Mouse (Mus musculus) activated CD4-positive, CD25-positive, alpha-beta regulatory T cell, adult 4 months (primary cell): ENCODE results near the gene Col12a1. TPM values are rescaled to one million over a fixed set of nuclear protein-coding genes. Genes with fewer than 3 reads are reported as not detected.

Source experiments
- ATAC-seq: one replicate; pipeline ENCODE4 v1.8.0; 2017
- polyA plus RNA-seq, 2 experiments: library from polyadenylated mRNA; unstranded; fragments of 100-300 nt; shearing (Covaris generic); gene quantifications; one replicate each; pipeline ENCODE4 v1.2.1; 2017

Gene Col12a1
- polyA plus RNA-seq, 2 experiments from 2014 or later = 0.04 to 0.10 TPM

DNA sequence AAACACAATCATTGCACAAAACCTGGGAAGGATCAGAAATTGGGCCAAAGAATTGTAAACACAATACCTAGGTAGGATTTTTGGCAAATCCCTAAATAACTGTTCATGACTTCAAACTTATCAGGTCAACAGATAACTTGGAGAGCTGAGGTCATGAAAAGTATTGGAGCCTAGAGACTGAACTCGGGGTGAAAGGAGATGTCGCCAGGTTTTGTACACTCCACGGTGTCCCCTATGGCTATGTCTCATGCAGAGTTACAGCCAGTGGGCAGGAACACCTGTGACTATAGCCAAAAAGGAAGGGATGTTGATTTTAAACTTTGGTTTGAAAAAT is 118.4 kb downstream of the Col12a1 start:
- no peak for ATAC-seq

DNA sequence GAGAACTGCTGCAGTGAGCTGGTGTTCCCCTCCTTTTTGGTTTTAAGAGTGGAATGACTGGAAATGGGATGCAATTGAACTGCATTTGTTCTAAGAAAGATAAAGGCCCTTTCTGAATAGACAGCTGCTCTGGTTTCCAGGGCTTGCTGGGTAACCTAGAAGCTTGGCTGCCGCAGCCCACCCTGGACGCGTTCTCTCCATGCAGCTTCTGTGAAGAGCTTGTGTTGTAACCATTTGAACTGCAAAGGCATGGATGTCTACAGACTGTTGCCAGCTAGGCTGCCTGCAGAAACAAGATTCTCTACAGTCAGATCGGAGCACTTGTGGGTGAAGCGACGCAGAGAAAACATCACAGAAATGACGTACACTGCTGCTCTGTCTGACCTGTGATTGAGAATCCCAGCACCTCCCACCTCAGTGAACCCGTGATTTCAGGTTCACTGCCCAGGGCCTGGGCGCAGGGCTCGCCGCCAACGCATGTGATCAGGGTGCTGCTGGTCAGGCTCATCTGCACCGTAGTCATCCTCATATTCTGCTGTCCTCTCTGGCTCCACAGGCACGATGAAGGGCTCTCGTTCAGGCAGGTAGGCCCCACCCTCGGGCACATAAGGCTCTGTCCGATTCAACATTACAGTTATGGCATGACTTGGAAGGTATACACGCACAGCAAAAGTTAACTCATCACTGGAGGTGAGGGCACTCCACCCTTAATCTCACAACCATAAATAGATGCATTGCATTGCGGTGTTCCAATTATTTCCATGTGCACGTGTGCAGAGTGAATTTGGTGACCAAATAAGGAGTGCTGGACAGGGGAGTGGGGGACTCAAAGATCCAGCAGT is 119.0 kb downstream of the Col12a1 start:
- ATAC-seq = no peak

DNA sequence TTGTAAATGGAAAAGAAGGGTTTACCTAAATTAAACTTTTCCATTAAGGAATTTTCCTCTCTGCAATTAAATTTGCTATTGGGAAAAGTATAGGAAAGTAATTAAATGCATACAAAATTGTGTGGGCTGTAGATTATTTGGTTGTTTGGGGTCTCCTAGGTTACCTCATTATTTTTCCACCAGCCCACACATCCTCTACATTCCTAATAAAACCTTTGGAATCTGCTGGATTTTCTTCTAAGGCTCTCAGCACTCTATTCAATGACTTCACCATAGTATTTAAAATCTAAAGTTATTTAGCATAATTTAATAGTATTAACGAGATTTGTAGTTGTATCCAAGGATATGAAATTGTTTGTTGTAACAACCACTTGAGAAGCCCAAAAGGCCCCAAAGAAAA is 120.1 kb downstream of the Col12a1 start:
- ATAC-seq = no peak

GRCm38 (mm10) chr9:79586415-79587195 is 132.0 kb downstream of the Col12a1 start:
- ATAC-seq = no peak

DNA sequence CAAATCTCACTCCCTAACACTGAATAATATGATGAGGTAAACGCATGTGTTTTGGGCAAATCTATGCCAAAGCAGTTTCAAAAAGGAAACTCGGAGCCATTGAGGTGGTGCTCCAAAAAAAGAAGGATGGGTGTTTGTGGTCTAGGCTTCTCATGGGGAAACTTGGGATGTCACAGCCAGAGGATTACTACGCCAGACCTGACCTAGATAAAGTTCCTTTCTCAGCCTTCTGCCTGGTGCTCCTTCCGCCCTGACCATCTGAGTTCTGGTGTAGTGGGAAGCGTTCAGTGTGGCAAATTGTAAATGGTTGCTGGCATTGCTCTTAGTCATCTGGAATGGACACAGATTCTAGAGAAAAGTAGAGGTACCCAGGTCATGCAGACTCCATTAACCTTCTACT is 151.8 kb downstream of the Col12a1 start:
- ATAC-seq = no peak

GRCm38 (mm10) chr9:79553297-79553696 is 165.3 kb downstream of the Col12a1 start:
- ATAC-seq = no peak

Other genes with a start within 250 kb of the Col12a1 start
- gene Cox7a2, start 41.0 kb upstream of the Col12a1 start, polyA plus RNA-seq = 100 to 1,000 TPM; 302 to 317 TPM
- 10 to 100 TPM; 47.1 to 55.3 TPM for gene Tmem30a, start 74.7 kb upstream of the Col12a1 start, polyA plus RNA-seq